Mouse (Mus musculus) midbrain, embryonic 16.5 days (tissue): ENCODE results near the gene Olfr93. TPM values are rescaled to one million over a fixed set of nuclear protein-coding genes. Genes with fewer than 3 reads are reported as not detected.
"Not testable (repeated sequence)": the region's sequence is repeated elsewhere in the genome, so short reads cannot be mapped to it uniquely, and the experiment has no call there.

Experiments
- ATAC-seq: fragments of 200-750 bp; cut with Nextera tagmentation; 2 replicates; pipeline ENCODE4 v1.8.0; 2017; ENCODE audit warnings: moderate TSS enrichment
- H3K27ac ChIP-seq: fragments of 300-500 bp; sonication (generic); 2 replicates; pipeline ENCODE4 v1.5.1; 2014; ENCODE audit warnings: mild to moderate bottlenecking, low read length, mixed read lengths
- H3K27me3 ChIP-seq: fragments of 300-500 bp; sonication (generic); 2 replicates; pipeline ENCODE4 v1.6.1; 2014; ENCODE audit warnings: low read depth, low read length, mixed read lengths; ENCODE audit not compliant: control insufficient read depth, insufficient read depth
- H3K36me3 ChIP-seq: fragments of 300-500 bp; sonication (generic); 2 replicates; pipeline ENCODE4 v1.6.1; 2014; ENCODE audit warnings: mild to moderate bottlenecking, low read length, moderate library complexity, mixed read lengths; ENCODE audit not compliant: control insufficient read depth, insufficient read depth
- H3K4me1 ChIP-seq: fragments of 300-500 bp; sonication (generic); 2 replicates; pipeline ENCODE4 v1.6.1; 2014; ENCODE audit warnings: mild to moderate bottlenecking, low read length, mixed read lengths; ENCODE audit not compliant: control insufficient read depth, insufficient read depth
- H3K4me2 ChIP-seq: fragments of 300-500 bp; sonication (generic); 2 replicates; pipeline ENCODE4 v1.6.1; 2014; ENCODE audit warnings: mild to moderate bottlenecking, low read length, mixed read lengths
- H3K4me3 ChIP-seq: fragments of 300-500 bp; sonication (generic); 2 replicates; pipeline ENCODE4 v1.5.1; 2014; ENCODE audit warnings: low read depth, mild to moderate bottlenecking, low read length, moderate library complexity, mixed read lengths
- H3K9ac ChIP-seq: fragments of 300-500 bp; sonication (generic); 2 replicates; pipeline ENCODE4 v1.6.1; 2014; ENCODE audit warnings: low read depth, low read length, mixed read lengths
- H3K9me3 ChIP-seq: fragments of 300-500 bp; sonication (generic); replicated peaks from 2 replicates; pipeline ENCODE4 v1.6.1; 2014; ENCODE audit warnings: mild to moderate bottlenecking, low read length, mixed read lengths; ENCODE audit not compliant: control insufficient read depth, poor library complexity, severe bottlenecking
- WGBS: fragments of 180-500 bp; shearing (Covaris S2); extraction: QIAGEN DNeasy Blood & Tissue Kit; methylation state at CpG from one replicate; pipeline ENCODE4 v1.1.7; 2014; 5-methylcytosine and 5-hydroxymethylcytosine counted together
- polyA plus RNA-seq: library from polyadenylated mRNA; unstranded; fragments of >200 nt; fragmentation: Nextera tagmentation; extraction: Ambion mirVana; gene quantifications from 2 replicates; pipeline ENCODE4 v1.2.1, GENCODE M21; 2015

The Olfr93 gene
- polyA plus RNA-seq, 1 experiment from 2014 or later, result not detected

DNA sequence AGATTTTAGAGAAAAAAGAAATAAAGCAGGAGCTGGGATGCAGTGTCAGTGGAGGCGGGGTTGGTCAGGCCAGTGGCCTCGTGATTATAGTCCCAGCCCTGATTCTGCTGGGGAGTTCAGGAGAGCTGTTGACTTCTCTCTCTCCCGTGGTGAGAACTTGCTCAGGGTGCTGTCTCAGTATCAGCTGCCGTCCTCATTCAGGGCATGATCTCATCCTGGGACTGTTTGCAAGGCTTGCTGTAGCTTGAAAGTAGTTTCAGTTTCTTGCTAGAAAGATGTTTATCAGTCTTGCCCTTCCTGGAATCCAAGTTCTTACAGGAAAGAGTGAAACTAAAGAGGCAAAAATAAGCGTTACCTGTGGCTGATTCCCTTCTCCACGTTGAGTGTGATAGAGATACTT, 24.2 kb upstream of the Olfr93 start:
- no peak for ATAC-seq
- H3K9me3 ChIP-seq, result no peaks in the 10 kb centered on the region
- H3K9ac ChIP-seq, result no peak overlapping the region
- H3K4me1 ChIP-seq, result no peaks in the 10 kb centered on the region
- H3K27ac ChIP-seq, result no peak overlapping the region
- H3K27me3 ChIP-seq, result no peaks in the 10 kb centered on the region
- H3K4me3 ChIP-seq, result no peak overlapping the region
- WGBS, result 61% methylated on average over 6 of the region's 6 CpGs
- no peaks in the 10 kb centered on the region for H3K36me3 ChIP-seq
- no peak overlapping the region for H3K4me2 ChIP-seq

DNA sequence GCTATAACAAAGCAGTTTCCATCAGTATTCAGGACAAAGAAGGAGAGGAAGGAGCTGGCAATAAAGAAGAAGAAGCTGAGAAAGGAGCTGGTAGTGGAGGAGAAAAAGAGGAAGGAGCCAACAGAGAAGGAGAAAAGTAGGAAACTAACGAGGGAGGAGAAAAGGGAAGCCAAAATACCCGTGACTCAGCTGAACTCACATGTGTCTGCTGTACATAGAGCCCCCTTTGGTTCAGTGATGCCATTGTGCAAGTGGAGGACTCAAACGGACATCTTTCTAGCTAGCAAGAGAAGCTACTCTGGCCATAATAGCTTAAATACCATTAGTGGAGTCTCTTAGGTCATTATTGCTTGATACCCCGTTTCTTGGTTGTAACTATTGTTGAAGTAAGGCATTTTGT, 29.9 kb downstream of the Olfr93 start:
- H3K36me3 ChIP-seq, H3K4me2 ChIP-seq, H3K27me3 ChIP-seq, ATAC-seq, H3K9me3 ChIP-seq, H3K4me3 ChIP-seq, H3K9ac ChIP-seq, H3K4me1 ChIP-seq, H3K27ac ChIP-seq: not testable (repeated sequence)
- WGBS, result 72% methylated on average over 4 of the region's 4 CpGs

GRCm38 (mm10) chr17:37119988-37120387, 41.3 kb downstream of the Olfr93 start, which contains the start of gene Olfr92:
Gene Olfr92, minus strand, starts transcription at chr17:37120088.
- Histone ChIP-seq H3K27me3 (no peaks in the 10 kb centered on the region), H3K36me3 (no peaks in the 10 kb centered on the region), H3K9me3 (no peaks in the 10 kb centered on the region), H3K4me1 (no peaks in the 10 kb centered on the region), H3K9ac (no peak within 1 kb of the TSS), H3K4me3 (no peak within 1 kb of the TSS), H3K4me2 (no peak within 1 kb of the TSS), H3K27ac (no peak within 1 kb of the TSS)
- no peak for ATAC-seq
- WGBS, result 89% methylated on average over 2 of the region's 2 CpGs

- WGBS, result 90% methylated on average over 1 of the region's 1 CpGs
- no peak within 1 kb of the TSS for H3K4me2 ChIP-seq
- no peak for ATAC-seq
- H3K9ac ChIP-seq, result no peak within 1 kb of the TSS
- no peak within 1 kb of the TSS for H3K27ac ChIP-seq
- no peak within 1 kb of the TSS for H3K4me3 ChIP-seq
- no peaks in the 10 kb centered on the region for H3K9me3 ChIP-seq
- H3K36me3 ChIP-seq, result no peaks in the 10 kb centered on the region
- no peaks in the 10 kb centered on the region for H3K27me3 ChIP-seq
- no peaks in the 10 kb centered on the region for H3K4me1 ChIP-seq
Measured at GRCm38 (mm10) chr17:37098178-37098577, 63.1 kb downstream of the Olfr93 start, which contains the start of gene Olfr91. Gene Olfr91, minus strand, starts transcription at chr17:37098278.

DNA sequence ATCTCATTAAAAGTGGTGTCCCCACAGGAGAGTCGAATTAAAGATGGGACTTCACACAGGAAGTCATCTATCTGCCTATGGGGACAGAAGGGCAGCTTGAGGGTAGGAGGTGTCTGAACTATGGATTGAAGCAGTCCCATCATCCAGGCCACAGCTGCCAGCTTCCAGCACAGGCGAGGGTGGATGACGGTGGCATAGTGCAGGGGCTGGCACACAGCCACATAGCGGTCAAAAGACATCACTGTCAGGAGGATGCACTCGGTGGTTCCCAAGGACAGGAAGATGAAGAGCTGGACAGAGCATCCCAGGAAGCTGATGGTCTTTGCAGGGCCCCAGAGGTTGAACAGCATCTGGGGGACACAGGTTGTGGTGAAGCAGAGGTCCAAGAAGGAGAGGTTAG, 68.0 kb downstream of the Olfr93 start:
- whole genome bisulfite sequencing, result 77% methylated on average over 5 of the region's 5 CpGs
- Histone ChIP-seq H3K9ac (no peak overlapping the region), H3K4me1 (no peaks in the 10 kb centered on the region), H3K27ac (no peak overlapping the region), H3K4me2 (no peak overlapping the region), H3K9me3 (no peaks in the 10 kb centered on the region), H3K4me3 (no peak overlapping the region), H3K27me3 (no peaks in the 10 kb centered on the region), H3K36me3 (no peaks in the 10 kb centered on the region)
- no peak for ATAC-seq

DNA sequence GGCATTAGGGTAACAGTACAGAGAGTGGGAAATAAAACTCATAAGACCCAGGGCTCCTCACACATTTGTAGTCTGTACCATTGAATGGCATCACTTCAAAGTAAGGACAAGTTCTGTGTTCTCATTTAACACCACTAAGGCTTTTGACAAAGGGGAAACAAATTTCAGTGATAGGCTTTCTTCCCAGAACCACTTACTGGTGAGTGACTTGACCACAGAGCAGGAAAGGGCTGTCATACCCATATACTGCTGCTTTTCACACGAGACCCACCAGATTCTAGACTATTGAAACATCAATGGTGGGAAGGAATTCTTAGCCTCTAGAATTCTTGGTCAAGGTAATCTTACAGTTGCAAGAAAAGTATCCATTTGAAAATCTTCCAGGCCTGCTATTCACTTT, 69.1 kb downstream of the Olfr93 start:
- H3K27ac ChIP-seq, result no peak overlapping the region
- 77% methylated on average over 1 of the region's 1 CpGs for WGBS
- no peaks in the 10 kb centered on the region for H3K9me3 ChIP-seq
- H3K27me3 ChIP-seq, result no peaks in the 10 kb centered on the region
- H3K4me3 ChIP-seq, result no peak overlapping the region
- no peaks in the 10 kb centered on the region for H3K36me3 ChIP-seq
- no peak for ATAC-seq
- no peak overlapping the region for H3K9ac ChIP-seq
- H3K4me2 ChIP-seq, result no peak overlapping the region
- no peaks in the 10 kb centered on the region for H3K4me1 ChIP-seq

Other genes starting within 250 kb of the Olfr93 start
- 1.7 and 2.0 TPM in 2 replicates for gene Rnf39, start 218.6 kb downstream of the Olfr93 start, polyA plus RNA-seq
- gene Ppp1r11, start 209.8 kb downstream of the Olfr93 start, polyA plus RNA-seq, result 158 and 166 TPM in 2 replicates
- gene Znrd1, start 202.9 kb downstream of the Olfr93 start, polyA plus RNA-seq, result 47.3 and 52.3 TPM in 2 replicates
- gene Znrd1as, start 202.9 kb downstream of the Olfr93 start, polyA plus RNA-seq, result 4.7 and 6.5 TPM in 2 replicates
- 0.42 and 0.44 TPM in 2 replicates for gene 2410137M14Rik, start 180.3 kb downstream of the Olfr93 start, polyA plus RNA-seq
- 2.9 and 3.4 TPM in 2 replicates for gene H2-M5, start 172.0 kb downstream of the Olfr93 start, polyA plus RNA-seq
- 280 and 312 TPM in 2 replicates for gene Zfp57, start 160.3 kb downstream of the Olfr93 start, polyA plus RNA-seq
- gene Mog, start 138.1 kb downstream of the Olfr93 start, polyA plus RNA-seq, result 2.0 and 3.2 TPM in 2 replicates
- 81.7 and 94.9 TPM in 2 replicates for gene Gabbr1, start 115.5 kb downstream of the Olfr93 start, polyA plus RNA-seq
- gene Olfr90, start 73.0 kb downstream of the Olfr93 start, polyA plus RNA-seq, result not detected in 2 replicates
- gene Olfr91, start 63.2 kb downstream of the Olfr93 start, polyA plus RNA-seq, result not detected in 2 replicates
- gene Olfr92, start 41.4 kb downstream of the Olfr93 start, polyA plus RNA-seq, result not detected in 2 replicates
- not detected in 2 replicates for gene Ubd, start 32.4 kb upstream of the Olfr93 start, polyA plus RNA-seq
- not detected in 2 replicates for gene Olfr94, start 39.5 kb upstream of the Olfr93 start, polyA plus RNA-seq
- 0.04 TPM in 1 of 2 replicates, not detected in the other for gene Olfr95, start 51.6 kb upstream of the Olfr93 start, polyA plus RNA-seq
- gene Olfr96, start 58.7 kb upstream of the Olfr93 start, polyA plus RNA-seq, result not detected in 2 replicates
- gene Olfr97, start 75.8 kb upstream of the Olfr93 start, polyA plus RNA-seq, result not detected in 2 replicates
- gene Olfr98, start 102.3 kb upstream of the Olfr93 start, polyA plus RNA-seq, result not detected in 2 replicates
- gene H2-M3, start 108.7 kb upstream of the Olfr93 start, polyA plus RNA-seq, result 1.2 and 1.9 TPM in 2 replicates
- not detected in 2 replicates for gene Olfr99, start 122.0 kb upstream of the Olfr93 start, polyA plus RNA-seq
- gene Olfr101, start 142.8 kb upstream of the Olfr93 start, polyA plus RNA-seq, result not detected in 2 replicates
- not detected in 2 replicates for gene Olfr102, start 155.6 kb upstream of the Olfr93 start, polyA plus RNA-seq
- gene Olfr103, start 178.2 kb upstream of the Olfr93 start, polyA plus RNA-seq, result not detected in 2 replicates
- not detected in 2 replicates for gene Olfr104-ps, start 198.1 kb upstream of the Olfr93 start, polyA plus RNA-seq
- not detected in 2 replicates for gene Olfr105-ps, start 217.5 kb upstream of the Olfr93 start, polyA plus RNA-seq
- gene Olfr106-ps, start 228.9 kb upstream of the Olfr93 start, polyA plus RNA-seq, result not detected in 2 replicates
- gene Olfr107, start 237.7 kb upstream of the Olfr93 start, polyA plus RNA-seq, result not detected in 2 replicates